Mouse (Mus musculus) frontal cortex, adult 2 months (tissue): ENCODE measurements at regions not wholly inside any gene's neighbourhood (a gene's known extent, or its start where the extent isn't known, plus 50 kb on each side); places are given as distances from the start of the nearest gene placed in this dataset.
"Not testable (repeated sequence)": the region's sequence is repeated elsewhere in the genome, so short reads cannot be mapped to it uniquely, and the experiment has no call there.

Experiments
- DNase-seq, 2 experiments: peaks; one replicate each; pipeline ENCODE4 v3.0.0; 2022; ENCODE audit warnings: low spot score in 1 of 2; ENCODE audit errors: extremely low spot score in 1 of 2

DNA sequence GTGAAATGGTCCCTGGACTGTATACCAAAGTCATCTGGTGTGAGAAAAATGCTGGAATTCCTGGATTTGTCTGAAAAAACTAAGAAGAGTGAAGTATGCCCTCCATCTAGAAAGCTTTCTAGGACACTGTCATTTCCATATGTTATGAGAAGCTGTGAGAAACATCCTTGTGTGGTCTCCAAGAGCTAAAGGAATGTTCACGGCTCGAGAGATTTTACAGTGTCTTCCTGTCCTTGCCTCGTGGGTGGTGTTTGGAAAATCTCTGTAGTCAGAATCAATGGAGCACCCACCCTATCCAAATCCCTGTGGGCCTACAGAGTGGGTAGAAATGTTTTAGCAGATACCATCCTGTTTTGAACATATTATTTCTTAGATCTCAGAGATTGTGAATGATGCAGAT is 487.7 kb downstream of the Hdgfl1 start:
- peak in 1 of 2 experiments; percentile 14 for DNase-seq

GRCm38 (mm10) chr13:26272850-26273249 is 497.1 kb downstream of the Hdgfl1 start:
- no peak for DNase-seq

DNA sequence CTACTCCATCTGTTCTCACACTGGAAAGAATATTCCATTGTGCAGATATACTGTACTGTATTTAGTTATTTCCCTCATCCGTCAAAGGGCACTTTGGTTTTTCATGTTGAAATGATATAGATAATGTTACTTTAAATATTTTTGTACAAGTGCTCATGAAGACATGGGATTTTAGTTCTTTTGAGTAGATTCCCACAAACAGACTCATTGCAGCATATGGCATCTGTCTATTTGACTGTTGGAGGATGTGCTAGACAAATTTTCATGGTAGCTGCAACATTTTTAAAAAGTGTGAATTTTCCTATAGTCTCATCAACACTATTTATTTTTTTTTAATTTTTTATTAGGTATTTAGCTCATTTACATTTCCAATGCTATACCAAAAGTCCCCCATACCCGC is 502.5 kb downstream of the Hdgfl1 start:
- DNase-seq: peak in 1 of 2 experiments; percentile 16

- no peak for DNase-seq
These were observed 534.0 kb downstream of the Hdgfl1 start for GRCm38 (mm10) chr13:26235941-26236340.

DNA sequence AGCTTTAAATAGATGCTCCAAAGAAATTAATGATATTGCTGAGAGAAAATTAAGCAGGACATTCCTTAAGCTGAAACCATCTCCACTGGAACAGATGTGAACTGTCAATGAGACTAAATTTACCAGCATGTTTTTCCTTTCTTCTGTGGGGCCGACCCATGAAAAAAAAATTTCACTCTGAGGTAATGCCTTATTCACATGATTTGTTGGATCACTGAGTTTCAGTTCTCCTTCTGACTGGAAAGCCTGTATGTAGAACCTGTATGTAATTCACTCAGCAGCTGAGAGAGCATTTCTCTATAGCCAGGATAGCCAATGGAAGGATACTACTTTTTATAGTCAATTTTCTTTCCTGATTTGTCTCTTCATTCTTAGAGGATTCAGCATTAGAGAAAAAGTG is 535.3 kb downstream of the Hdgfl1 start:
- no peak for DNase-seq

DNA sequence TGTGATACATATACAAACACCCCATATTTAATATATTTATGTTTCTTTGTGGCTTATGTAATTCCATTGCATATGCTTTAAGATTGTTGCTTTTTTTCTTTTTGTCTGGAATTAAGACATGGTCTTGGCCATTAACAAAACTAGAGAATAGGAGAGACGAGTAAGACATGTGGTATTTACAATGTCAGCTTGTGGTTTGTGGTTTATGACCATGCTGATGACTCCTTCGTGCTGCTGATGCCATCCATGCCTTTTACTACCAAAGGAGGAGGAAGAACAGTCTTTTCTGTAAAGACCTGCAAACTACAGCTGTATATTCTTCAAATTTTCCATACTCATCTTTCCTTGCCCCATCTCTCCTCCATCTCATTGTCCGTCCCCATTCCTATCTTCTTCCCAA is 552.7 kb downstream of the Hdgfl1 start:
- no peak for DNase-seq

- DNase-seq: no peak
These were observed 553.4 kb downstream of the Hdgfl1 start for GRCm38 (mm10) chr13:26216579-26216978.

GRCm38 (mm10) chr13:26205532-26206105 is 564.3 kb downstream of the Hdgfl1 start:
- no peak for DNase-seq

GRCm38 (mm10) chr13:26194646-26195045 is 575.3 kb downstream of the Hdgfl1 start:
- no peak for DNase-seq

DNA sequence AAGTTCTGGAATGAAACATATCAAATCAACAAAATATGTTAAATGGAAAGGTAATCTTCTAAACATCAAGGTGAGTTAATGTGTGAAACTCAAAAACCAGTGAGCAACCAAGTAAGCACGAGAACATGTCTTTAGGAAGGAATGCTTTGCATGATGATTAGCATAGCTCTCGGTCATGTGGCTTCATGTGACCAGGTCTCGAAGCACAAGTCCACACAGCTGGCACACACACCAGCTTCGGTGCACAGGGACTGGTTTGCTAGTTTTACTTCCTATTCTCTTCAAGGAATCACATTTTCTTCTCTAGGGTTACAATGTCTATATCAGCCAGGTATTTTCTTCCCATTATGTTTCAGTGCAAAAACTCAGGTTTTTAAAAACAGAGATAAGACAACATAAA is 586.1 kb downstream of the Hdgfl1 start:
- DNase-seq: no peak

DNA sequence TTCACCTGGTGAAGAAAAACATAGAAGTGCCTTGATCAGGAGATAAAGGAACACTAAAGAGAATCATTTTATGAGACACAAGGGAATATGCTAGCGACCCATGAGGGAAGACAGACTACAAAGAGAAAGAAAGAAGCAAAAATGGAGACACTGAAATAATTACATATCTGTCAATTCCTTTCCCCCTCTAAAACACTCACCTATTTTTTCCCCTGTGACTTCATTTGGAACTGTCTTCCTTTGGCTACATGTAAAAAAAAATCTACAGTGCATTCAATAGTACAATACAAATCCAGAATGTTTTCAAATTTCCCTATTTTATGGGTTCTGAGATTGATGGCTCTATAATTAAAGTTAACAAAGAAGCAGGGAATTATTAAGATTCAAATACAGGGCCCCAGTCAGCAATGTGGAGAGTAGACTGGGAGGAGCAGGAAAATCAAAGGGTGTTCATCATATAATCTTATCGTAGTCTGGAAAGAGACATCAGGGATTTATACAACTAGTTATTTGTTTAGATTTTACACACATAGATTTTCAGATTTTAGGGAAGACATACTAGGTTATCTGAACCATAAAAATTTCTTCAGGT is 598.0 kb downstream of the Hdgfl1 start:
- no peak for DNase-seq

- DNase-seq: peak; percentile 16 to 40
These were observed 600.3 kb downstream of the Hdgfl1 start for GRCm38 (mm10) chr13:26169641-26170040.

- DNase-seq: no peak
These were observed 611.3 kb downstream of the Hdgfl1 start for GRCm38 (mm10) chr13:26158703-26159102.

DNA sequence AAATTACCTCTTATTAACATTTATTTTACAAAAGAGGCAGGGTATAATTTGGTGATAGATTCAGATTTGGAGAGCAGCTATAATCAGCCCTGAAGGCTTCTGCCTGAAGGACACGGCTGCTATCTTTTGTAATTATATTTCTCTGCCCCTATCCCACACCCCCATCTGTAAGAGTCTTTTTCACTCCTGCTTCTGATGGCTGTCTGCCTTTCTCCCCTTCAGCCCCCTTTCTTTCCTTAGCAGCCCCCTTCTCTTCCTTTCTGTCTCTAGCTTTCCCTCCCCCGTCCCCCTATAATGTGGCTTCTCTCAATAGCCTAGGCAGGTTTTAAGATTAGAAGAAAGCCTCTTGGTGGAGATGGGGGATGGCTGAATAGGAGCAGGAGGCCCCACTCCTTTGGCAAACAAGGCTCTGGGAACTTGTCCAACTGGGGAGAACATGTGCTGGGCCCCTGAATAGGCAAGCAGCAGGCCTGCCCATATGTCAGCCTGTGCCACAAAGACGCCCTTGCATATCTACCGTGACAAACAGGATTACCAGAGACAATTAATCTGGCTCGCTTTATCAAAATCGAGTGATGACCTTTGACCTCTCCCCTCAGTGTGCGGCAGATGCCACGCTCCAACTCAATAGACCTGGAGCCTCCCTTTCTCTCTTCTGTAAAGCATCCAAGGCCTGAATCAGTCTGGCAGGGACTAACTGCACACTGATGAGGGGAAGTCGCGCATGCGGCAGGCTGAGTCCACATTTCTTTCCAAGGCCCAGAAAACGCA is 615.1 kb downstream of the Hdgfl1 start:
- peak; percentile 50 to 73 for DNase-seq

DNA sequence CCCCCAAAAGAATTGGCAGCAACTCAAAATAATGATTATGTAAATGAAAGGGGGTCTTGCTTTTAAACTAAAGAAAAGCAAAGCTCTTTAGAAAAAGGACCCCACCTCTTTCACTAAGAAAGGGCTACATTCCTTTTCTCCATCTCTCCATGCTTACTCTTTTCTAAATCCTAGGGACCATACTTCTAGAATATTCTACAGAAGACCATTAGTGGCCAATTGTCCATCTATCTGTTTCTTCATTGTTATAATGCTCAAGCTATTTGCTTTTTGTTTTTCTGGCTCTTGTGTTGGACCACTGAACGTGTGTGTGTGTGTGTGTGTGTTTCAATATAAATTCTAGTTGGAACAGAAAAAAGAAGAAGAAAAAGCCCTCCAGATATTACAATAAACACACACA is 615.7 kb downstream of the Hdgfl1 start:
- DNase-seq: no peak

- DNase-seq: no peak
These were observed 616.9 kb downstream of the Hdgfl1 start for GRCm38 (mm10) chr13:26153093-26153492.

DNA sequence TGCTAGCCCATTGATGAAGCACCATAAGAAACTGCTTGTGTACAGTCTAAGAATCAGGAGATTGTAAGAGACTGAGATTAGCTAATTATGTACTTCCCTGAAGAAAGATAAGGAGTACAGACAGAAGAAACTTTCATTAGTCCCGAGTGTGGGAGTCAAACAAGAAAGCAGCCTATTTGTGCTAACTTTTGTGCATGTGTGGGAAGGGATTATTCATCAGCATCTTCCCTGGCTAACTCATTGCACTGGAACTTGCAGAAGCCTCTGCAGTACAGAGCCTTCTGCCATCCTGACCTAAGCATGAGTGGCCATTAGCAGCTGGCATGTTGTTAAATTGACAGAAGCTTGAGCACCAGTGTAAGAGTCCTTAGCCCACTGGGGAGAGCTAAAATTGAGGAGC is 619.5 kb downstream of the Hdgfl1 start:
- peak in 1 of 2 experiments; percentile 42 for DNase-seq

DNA sequence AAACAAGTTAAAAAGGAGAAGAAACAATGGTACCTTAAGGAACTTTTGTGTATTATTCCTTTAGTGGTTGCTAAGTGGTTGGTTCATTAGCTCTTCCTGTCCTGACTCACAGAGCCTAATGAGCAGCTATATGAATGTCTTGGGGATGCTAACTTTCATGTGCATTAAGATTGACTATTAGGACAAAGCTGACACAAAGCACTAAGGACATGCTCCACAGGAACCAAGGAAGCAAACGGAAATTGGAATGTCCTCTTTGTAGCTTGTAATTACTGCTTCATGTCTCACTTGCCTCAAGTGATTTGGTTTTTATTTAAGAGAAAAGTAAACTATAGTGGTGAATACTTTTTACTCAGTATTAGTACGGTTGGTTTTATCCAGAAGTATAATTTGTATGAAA is 627.2 kb downstream of the Hdgfl1 start:
- DNase-seq: no peak

DNA sequence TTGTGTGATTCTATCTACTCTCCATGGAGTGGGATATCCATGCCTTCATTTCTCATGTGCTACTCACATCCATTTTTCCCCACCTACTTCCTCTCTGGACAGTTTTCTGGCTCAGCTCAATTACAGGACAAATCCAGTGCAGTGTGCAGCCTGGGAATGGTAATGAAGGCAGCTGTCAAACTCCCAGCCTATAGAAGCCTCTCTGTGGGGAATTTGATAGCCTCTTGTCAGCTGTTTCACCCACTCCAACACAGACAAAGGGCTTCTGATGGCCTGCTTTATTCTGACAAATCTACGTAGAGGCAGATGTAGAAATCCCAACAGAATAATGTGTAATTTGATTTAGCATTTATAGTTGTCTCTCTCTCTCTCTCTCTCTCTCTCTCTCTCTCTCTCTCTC is 650.6 kb downstream of the Hdgfl1 start:
- DNase-seq: no peak

GRCm38 (mm10) chr13:26114136-26114535 is 655.8 kb downstream of the Hdgfl1 start:
- no peak for DNase-seq

GRCm38 (mm10) chr13:26113723-26114122 is 656.2 kb downstream of the Hdgfl1 start:
- DNase-seq: not testable (repeated sequence)

- no peak for DNase-seq
These were observed 657.4 kb downstream of the Hdgfl1 start for GRCm38 (mm10) chr13:26112579-26112978.
